Mouse (Mus musculus): ENCODE results near the gene Mum1. TPM values are rescaled to one million over a fixed set of nuclear protein-coding genes. Genes with fewer than 3 reads are reported as not detected.
"Not testable (repeated sequence)": the region's sequence is repeated elsewhere in the genome, so short reads cannot be mapped to it uniquely, and the experiment has no call there.

Gene Mum1
- polyA plus RNA-seq, 1 experiment from 2014 or later: 58.8 TPM

- Histone ChIP-seq H3K27me3 (no peaks in the 10 kb centered on the region), H3K4me2 (replicated peaks) (no peak overlapping the region), H3K36me3 (no peaks in the 10 kb centered on the region), H3K4me1 (peaks cover 4% of the 10 kb centered on the region), H3K4me3 (no peak overlapping the region), H3K27ac (no peak overlapping the region), H3K9me3 (replicated peaks) (no peaks in the 10 kb centered on the region), H3K9ac (peak overlapping the region; percentile 36; the same call in 1 of the 2 replicates)
- 15% methylated on average over 16 of the region's 16 CpGs for WGBS
- ATAC-seq (ENCODE audit: low FRiP score): no peak
These were observed 11.0 kb upstream of the Mum1 start for GRCm38 (mm10) chr10:80215048-80215772.

GRCm38 (mm10) chr10:80220676-80221075, 5.6 kb upstream of the Mum1 start:
- Histone ChIP-seq H3K4me1 (peaks cover 7% of the 10 kb centered on the region), H3K9me3 (replicated peaks) (no peaks in the 10 kb centered on the region), H3K27ac (no peak overlapping the region), H3K4me3 (no peak overlapping the region), H3K4me2 (replicated peaks) (no peak overlapping the region), H3K36me3 (no peaks in the 10 kb centered on the region), H3K27me3 (no peaks in the 10 kb centered on the region), H3K9ac (no peak overlapping the region)
- no peak for ATAC-seq (ENCODE audit: low FRiP score)
- 44% methylated on average over 6 of the region's 9 CpGs for WGBS

DNA sequence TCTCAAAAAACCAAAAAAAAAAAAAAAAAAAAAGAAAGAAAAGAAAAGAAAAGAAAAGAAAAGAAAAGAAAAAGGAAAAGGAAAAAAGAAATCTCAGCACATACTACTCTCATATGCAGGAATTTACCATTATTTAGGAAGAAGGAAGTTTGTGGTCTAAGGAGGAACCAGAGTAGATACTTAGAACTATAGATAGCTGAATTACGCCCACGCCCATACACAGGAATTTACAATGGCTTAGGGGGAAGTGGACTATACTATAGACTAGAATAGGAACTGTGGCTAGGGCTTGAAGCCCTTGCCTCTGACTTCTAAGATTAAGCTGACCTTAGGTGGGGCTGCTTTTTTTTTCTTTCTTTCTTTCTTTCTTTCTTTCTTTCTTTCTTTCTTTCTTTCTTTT, 3.1 kb upstream of the Mum1 start:
- ATAC-seq (ENCODE audit: low FRiP score); H3K36me3 ChIP-seq; H3K9me3 ChIP-seq (replicated peaks); H3K4me3 ChIP-seq; H3K9ac ChIP-seq; H3K27ac ChIP-seq; H3K27me3 ChIP-seq; H3K4me2 ChIP-seq (replicated peaks): not testable (repeated sequence)
- peaks cover 21% of the 10 kb centered on the region for H3K4me1 ChIP-seq
- 96% methylated on average over 2 of the region's 2 CpGs for WGBS

GRCm38 (mm10) chr10:80226071-80226415, 191 bp upstream of the Mum1 start:
- WGBS: under 1% methylated on average over 14 of the region's 14 CpGs
- peaks cover 34% of the 10 kb centered on the region for H3K4me1 ChIP-seq
- no peak; the same call in 1 of the 2 replicates for ATAC-seq (ENCODE audit: low FRiP score)

DNA sequence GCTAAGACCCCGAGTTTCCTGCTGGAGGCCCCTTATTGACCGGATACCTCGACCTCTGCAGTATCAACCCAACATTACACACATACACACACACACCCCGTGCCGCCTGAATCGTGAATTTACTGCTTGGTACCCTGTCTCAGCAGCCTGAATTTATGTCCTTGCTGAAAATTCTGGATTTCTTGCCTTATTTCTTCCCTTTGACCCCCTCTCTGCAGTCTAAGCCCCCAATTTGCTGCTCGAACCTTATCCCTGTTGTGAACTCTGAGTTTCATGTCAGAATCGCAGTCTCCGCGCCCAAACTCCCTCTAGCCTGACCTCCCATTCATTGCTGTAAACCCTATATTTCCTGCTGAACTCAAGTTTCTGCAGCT, 919 bp downstream of the Mum1 start:
- Histone ChIP-seq H3K27ac (peak overlapping the region; percentile 96), H3K4me1 (peaks cover 33% of the 10 kb centered on the region), H3K9me3 (replicated peaks) (no peaks in the 10 kb centered on the region), H3K4me3 (peak overlapping the region; percentile 92), H3K36me3 (peaks cover 22% of the 10 kb centered on the region), H3K27me3 (no peaks in the 10 kb centered on the region), H3K9ac (peak overlapping the region; percentile 96), H3K4me2 (replicated peaks) (peak overlapping the region; percentile 93)
- WGBS: 7% methylated on average over 10 of the region's 10 CpGs
- peak; percentile 15; the same call in 1 of the 2 replicates for ATAC-seq (ENCODE audit: low FRiP score)

More at GRCm38 (mm10) chr10:80226071-80226415, 191 bp upstream of the Mum1 start:
- Histone ChIP-seq H3K4me3 (peak overlapping the region; percentile 92), H3K27ac (peak overlapping the region; percentile 96), H3K27me3 (no peaks in the 10 kb centered on the region), H3K9ac (peak overlapping the region; percentile 96; the same call in 1 of the 2 replicates), H3K4me2 (replicated peaks) (peak overlapping the region; percentile 93), H3K36me3 (peaks cover 12% of the 10 kb centered on the region), H3K9me3 (replicated peaks) (no peaks in the 10 kb centered on the region)

- peak overlapping the region; percentile 96 for H3K27ac ChIP-seq
- H3K4me3 ChIP-seq: peak overlapping the region; percentile 92
- H3K36me3 ChIP-seq: peaks cover 32% of the 10 kb centered on the region
- no peaks in the 10 kb centered on the region for H3K9me3 ChIP-seq (replicated peaks)
- H3K27me3 ChIP-seq: no peaks in the 10 kb centered on the region
- peak overlapping the region; percentile 93 for H3K4me2 ChIP-seq (replicated peaks)
- H3K4me1 ChIP-seq: peaks cover 39% of the 10 kb centered on the region
- WGBS: 59% methylated on average over 15 of the region's 15 CpGs
- ATAC-seq (ENCODE audit: low FRiP score): no peak
- peak overlapping the region; percentile 96 for H3K9ac ChIP-seq
These were observed 1.9 kb downstream of the Mum1 start for GRCm38 (mm10) chr10:80227877-80228775.

- Histone ChIP-seq H3K4me2 (replicated peaks) (no peak overlapping the region), H3K4me3 (no peak overlapping the region), H3K4me1 (peaks cover 17% of the 10 kb centered on the region), H3K27me3 (no peaks in the 10 kb centered on the region), H3K9ac (no peak overlapping the region), H3K36me3 (peaks cover 97% of the 10 kb centered on the region), H3K9me3 (replicated peaks) (no peaks in the 10 kb centered on the region), H3K27ac (no peak overlapping the region)
- WGBS: 96% methylated on average over 13 of the region's 13 CpGs
- ATAC-seq (ENCODE audit: low FRiP score): no peak
These were observed 10.1 kb downstream of the Mum1 start for GRCm38 (mm10) chr10:80236145-80236825.

GRCm38 (mm10) chr10:80237020-80237419, 10.8 kb downstream of the Mum1 start:
- H3K4me1 ChIP-seq: peaks cover 17% of the 10 kb centered on the region
- no peak overlapping the region for H3K4me2 ChIP-seq (replicated peaks)

GRCm38 (mm10) chr10:80238306-80238705, 12.1 kb downstream of the Mum1 start:
- H3K4me2 ChIP-seq (replicated peaks): no peak overlapping the region
- no peak overlapping the region for H3K4me3 ChIP-seq
- H3K4me1 ChIP-seq: peaks cover 9% of the 10 kb centered on the region
- peaks cover 97% of the 10 kb centered on the region for H3K36me3 ChIP-seq
- WGBS: 86% methylated on average over 3 of the region's 3 CpGs
- H3K27me3 ChIP-seq: no peaks in the 10 kb centered on the region
- ATAC-seq (ENCODE audit: low FRiP score): no peak
- H3K9me3 ChIP-seq (replicated peaks): no peaks in the 10 kb centered on the region
- no peak overlapping the region for H3K9ac ChIP-seq
- no peak overlapping the region for H3K27ac ChIP-seq

More at GRCm38 (mm10) chr10:80237020-80237419, 10.8 kb downstream of the Mum1 start:
- Histone ChIP-seq H3K9me3 (replicated peaks) (no peaks in the 10 kb centered on the region), H3K27ac (no peak overlapping the region), H3K4me3 (no peak overlapping the region), H3K27me3 (no peaks in the 10 kb centered on the region), H3K36me3 (peaks cover 97% of the 10 kb centered on the region), H3K9ac (no peak overlapping the region)
- 90% methylated on average over 4 of the region's 4 CpGs for WGBS
- ATAC-seq (ENCODE audit: low FRiP score): no peak

DNA sequence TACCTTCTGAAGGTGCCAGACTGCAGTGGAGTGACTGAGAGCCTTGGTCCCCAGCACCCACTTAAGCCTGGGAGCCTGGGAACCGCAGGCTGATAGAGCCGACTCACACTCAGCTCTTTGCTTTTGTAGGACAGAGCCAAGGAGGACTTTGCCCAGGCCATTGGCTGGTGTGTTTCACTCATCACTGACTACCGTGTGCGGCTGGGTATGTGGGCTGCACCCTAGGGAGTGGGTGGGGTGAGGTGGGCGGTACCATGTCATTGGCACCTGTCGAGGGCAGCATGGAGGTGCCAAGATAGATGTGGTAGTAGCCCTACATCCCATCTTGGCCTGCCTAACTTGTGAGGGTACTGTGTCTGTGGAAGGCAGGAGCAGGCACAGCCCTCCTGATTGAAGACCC, 13.6 kb downstream of the Mum1 start:
- Histone ChIP-seq H3K27me3 (no peaks in the 10 kb centered on the region), H3K4me2 (replicated peaks) (no peak overlapping the region), H3K27ac (no peak overlapping the region), H3K4me3 (no peak overlapping the region), H3K4me1 (no peaks in the 10 kb centered on the region), H3K9me3 (replicated peaks) (no peaks in the 10 kb centered on the region), H3K36me3 (peaks cover 97% of the 10 kb centered on the region), H3K9ac (no peak overlapping the region)
- WGBS: 93% methylated on average over 6 of the region's 6 CpGs
- no peak for ATAC-seq (ENCODE audit: low FRiP score)

DNA sequence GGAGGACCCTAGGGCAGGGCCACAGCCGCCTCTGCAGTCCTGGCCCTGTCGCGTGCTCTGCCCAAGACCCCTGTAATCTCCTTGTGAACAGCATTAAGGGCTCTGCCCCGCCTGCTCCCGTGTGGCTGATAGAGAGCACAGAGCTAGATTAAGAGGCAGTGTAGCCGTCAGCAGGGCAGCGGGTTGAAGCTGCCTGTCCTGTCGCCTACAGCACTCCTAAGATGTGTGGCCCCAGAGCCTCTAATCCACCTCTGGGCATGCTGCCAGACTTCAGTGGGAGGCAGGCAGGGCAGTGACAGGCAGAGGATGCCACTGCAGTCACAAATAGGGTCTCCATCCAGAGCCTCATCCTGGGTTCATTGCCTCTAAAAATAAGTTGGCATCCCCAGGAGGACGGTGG, 15.9 kb downstream of the Mum1 start:
- Histone ChIP-seq H3K36me3 (peaks cover 76% of the 10 kb centered on the region), H3K4me1 (peaks cover 3% of the 10 kb centered on the region; the same call in 1 of the 2 replicates)
- ATAC-seq (ENCODE audit: low FRiP score): no peak

GRCm38 (mm10) chr10:80242607-80243006, 16.4 kb downstream of the Mum1 start:
- ATAC-seq (ENCODE audit: low FRiP score): no peak
- H3K4me2 ChIP-seq (replicated peaks): no peak overlapping the region
- H3K9me3 ChIP-seq (replicated peaks): no peaks in the 10 kb centered on the region
- WGBS: 86% methylated on average over 3 of the region's 3 CpGs
- no peak overlapping the region for H3K9ac ChIP-seq
- peaks cover 3% of the 10 kb centered on the region; the same call in 1 of the 2 replicates for H3K4me1 ChIP-seq
- H3K4me3 ChIP-seq: no peak overlapping the region
- H3K36me3 ChIP-seq: peaks cover 71% of the 10 kb centered on the region
- H3K27me3 ChIP-seq: no peaks in the 10 kb centered on the region
- no peak overlapping the region for H3K27ac ChIP-seq

More for the DNA sequence above, 15.9 kb downstream of the Mum1 start:
- Histone ChIP-seq H3K4me2 (replicated peaks) (no peak overlapping the region), H3K27ac (no peak overlapping the region), H3K4me3 (no peak overlapping the region), H3K9me3 (replicated peaks) (no peaks in the 10 kb centered on the region), H3K9ac (no peak overlapping the region), H3K27me3 (no peaks in the 10 kb centered on the region)
- 76% methylated on average over 9 of the region's 9 CpGs for WGBS
